Mouse (Mus musculus) spleen, adult 2 months (tissue): ENCODE measurements around the gene Ghitm.

Source experiments
- CTCF ChIP-seq: fragments of 200-500 bp; IDR thresholded peaks from 2 replicates; pipeline ENCODE4 v1.5.1; 2011; ENCODE audit warnings: mild to moderate bottlenecking, inconsistent platforms; ENCODE audit not compliant: insufficient read depth, insufficient read length, insufficient replicate concordance; ENCODE audit errors: extremely low read depth
- POLR2A ChIP-seq: fragments of 200-500 bp; IDR thresholded peaks from 2 replicates; pipeline ENCODE4 v1.6.1; 2011; ENCODE audit warnings: low read depth, low read length, inconsistent platforms

DNA sequence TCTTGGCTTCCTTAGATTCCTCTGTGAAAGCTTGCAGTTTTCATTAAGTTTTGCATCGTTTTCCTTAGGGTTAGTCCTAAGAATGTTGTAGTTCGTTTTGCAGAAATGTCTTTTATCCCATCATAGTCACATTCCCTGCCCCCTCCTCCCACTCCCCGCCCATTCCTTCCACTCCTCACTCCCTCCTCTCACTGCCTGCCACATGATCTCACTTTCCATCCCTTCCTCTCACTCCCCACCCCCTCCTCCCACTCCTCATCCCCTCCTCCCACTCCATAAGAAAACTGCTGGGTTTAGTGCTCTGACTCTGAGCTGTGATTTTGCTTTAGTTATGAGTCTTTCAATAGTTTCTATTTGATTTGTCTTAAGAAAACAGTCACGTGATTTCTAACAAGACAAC, 51.3 kb downstream of the Ghitm start:
- TF ChIP-seq CTCF (no peak), POLR2A (no peak)
